Mouse (Mus musculus) erythroblast, embryonic 14.5 days (primary cell): ENCODE data around the gene Arhgap6.

Source experiments
- GATA1 ChIP-seq: IDR thresholded peaks from 2 replicates; pipeline ENCODE4 v1.6.1; 2012; ENCODE audit warnings: low read length, inconsistent platforms, mixed read lengths
- TAL1 ChIP-seq: IDR thresholded peaks from 3 replicates; pipeline ENCODE4 v1.6.1; 2012; ENCODE audit warnings: low read length, inconsistent platforms, mixed read lengths

- TF ChIP-seq TAL1 (no peak), GATA1 (no peak)
These were observed 37.4 kb downstream of the Arhgap6 start for GRCm38 (mm10) chrX:168832343-168832742.
